Mouse (Mus musculus): ENCODE data around the gene Eda.

The Eda gene

DNA sequence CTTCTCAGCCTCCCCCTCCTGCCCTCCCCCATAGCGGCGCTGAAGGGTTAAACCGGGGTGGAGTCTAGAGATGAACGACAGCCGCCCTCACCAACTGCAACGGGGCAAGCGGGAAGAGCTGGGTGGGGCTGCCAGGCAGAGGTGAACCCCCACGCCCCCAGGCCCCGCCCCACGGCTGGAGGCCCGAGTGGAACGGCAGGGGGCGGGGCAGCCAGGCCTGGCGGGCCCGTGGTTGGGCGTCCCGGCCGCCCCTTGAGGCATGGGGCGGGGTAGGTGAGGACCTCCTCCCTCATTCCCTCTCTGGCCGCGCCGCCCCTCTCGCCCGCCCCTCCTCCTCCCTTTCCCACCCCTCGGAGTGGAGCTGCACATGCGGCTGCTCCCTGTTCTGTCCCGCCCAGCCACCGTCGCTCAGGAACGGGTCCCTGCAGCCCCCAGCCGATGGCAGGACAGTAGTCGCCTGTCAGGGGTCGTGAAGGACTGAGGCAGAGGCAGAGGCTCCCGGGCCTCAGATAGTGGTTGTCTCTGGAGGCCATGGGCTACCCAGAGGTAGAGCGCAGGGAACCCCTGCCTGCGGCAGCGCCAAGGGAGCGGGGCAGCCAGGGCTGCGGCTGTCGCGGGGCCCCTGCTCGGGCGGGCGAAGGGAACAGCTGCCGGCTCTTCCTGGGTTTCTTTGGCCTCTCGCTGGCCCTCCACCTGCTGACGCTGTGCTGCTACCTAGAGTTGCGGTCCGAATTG lies at the start of gene Eda:
TSS of gene Eda (plus strand) at position 357 of the 735 bp plus-strand sequence.
- peak; percentile 62 for DNase-seq (ENCODE audit: low spot score)

DNA sequence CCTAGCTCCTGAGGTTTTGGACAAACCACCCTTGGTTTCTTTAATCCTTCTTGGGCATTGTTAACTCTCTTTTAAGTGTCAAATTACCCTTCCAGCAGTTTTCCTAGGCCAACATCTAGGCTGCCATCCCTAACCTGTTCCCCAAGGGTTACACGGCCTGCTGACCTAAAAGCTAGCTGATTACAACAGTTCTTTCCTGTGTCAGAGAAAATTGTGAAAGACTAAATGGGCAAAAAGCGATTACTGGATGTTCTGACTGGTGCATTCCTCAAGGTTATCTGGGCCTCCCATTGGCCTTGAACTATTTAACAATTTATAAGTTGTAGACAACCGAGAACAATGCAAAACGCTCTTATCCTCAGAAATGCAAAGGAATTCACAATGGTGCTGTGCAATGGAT lies 14.4 kb upstream of the Eda start:
- DNase-seq (ENCODE audit: low spot score), result no peak

DNA sequence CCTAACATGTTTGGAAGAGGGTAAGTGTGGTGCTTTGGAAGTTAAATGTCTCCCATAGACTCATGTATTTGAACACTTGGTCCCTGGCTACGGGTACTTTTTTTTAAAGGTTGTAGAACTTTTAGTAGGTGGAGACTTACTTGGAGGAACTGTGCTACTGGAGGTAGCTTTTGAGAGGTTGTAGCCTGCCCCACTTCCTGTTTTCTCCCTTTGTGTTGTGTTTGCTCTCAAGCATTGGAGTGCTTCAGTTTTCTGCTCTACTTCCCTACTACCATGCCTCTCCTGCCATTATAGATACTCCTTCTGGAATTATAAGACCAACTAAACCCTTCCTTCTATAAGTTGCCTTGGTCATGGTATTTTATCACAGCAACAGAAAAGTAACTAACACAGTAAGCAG lies 5.3 kb upstream of the Eda start:
- no peak for DNase-seq (ENCODE audit: low spot score)

GRCm38 (mm10) chrX:99974381-99974780 lies 1.0 kb upstream of the Eda start:
- DNase-seq (ENCODE audit: low spot score), result no peak

DNA sequence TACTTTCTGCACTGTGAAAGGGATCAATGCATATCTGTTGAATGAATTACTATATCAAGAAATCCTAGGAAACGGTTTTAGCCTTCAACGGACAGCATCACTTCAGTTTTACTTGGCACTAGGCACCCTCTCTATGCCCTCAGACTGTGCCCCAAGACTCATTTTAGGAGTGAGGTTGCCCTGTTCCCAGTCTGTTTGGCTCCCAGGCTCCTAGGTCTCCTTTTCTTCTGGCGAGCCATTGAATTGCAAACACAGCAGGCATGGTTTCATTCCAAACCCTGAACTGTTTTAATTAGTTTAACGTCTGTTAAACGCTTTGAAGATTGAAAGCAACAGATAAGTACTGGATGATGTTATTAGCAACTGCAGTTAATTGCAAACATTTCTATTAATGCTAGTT lies 603 bp upstream of the Eda start:
- DNase-seq (ENCODE audit: low spot score), result no peak

DNA sequence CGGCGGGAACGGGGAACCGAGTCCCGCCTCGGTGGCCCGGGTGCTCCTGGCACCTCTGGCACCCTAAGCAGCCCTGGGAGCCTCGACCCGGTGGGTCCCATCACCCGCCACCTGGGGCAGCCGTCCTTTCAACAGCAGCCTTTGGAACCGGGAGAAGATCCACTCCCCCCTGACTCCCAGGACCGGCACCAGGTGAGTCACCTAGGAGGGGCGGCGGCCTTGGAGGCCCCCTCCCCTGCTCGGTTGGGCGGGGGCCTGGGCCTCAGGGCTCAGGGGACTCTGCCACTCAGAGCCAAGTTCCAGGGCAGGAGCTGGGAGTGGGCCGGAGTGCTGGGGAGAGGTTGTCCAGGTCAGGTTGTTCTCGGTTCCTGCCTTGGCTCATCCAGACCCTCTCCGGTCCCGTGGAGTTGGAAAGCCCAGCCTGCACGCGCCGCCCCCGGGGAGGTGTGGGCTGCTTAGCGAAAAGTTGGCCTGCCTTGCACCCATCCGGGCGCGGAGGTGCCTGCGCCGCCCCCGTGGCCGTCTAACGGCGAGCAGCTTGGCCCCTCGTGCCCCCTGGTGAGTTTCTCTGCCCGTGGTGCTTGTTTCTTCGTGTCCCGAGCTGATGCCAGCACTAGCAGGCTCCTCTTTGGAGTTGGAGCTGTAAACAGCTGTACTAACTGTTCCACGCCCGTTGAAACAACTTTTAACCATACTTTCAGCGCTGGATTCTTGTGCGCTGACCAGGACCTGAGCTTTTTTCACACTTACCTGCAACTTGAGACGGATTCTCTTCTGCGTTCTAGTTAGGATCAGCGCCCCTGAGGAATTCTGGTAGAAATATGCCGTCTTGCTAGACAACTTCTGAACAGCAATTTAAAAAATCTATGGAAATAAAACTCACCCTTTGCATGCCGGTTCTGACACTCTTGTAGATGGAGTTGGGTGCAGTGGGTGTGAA lies 849 bp downstream of the Eda start:
- DNase-seq (ENCODE audit: low spot score), result peak; percentile 10

DNA sequence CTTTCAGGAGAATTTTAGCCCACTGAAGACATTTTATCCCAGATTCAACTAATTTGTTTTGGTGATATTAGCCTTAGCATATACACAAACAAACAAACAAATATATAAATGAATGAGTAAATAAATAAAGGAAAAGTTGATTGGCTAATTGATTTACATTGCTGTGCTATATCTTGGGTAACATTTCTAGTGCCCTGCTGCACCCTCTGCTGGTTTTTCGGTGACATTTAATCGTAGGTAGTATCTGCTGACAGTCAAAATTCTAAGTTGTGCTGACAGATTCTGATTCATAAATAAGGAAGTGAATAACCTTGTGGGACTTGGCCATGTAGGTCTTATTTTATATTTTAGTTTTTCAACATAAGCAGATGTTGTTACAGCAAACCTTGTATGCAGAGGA lies 2.9 kb downstream of the Eda start:
- DNase-seq (ENCODE audit: low spot score), result no peak

DNA sequence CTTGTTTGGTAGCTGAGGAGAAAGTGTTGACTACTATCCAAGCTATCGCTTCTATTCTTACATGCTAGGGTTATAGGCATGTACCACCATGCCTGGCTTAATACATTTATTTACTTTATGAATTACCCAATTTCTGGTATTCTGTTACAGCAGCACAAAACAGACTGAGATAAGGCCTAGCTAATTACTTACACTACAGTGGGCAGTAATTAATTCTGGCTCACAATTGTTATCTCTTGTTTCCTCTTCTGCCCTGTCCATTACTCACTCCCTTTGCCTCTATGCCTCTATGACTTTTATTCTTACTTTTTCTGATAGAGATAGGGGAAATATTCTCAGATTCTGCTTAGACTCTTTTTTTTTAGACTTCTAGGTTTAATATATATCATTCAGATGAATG lies 18.0 kb downstream of the Eda start:
- DNase-seq (ENCODE audit: low spot score), result no peak

DNA sequence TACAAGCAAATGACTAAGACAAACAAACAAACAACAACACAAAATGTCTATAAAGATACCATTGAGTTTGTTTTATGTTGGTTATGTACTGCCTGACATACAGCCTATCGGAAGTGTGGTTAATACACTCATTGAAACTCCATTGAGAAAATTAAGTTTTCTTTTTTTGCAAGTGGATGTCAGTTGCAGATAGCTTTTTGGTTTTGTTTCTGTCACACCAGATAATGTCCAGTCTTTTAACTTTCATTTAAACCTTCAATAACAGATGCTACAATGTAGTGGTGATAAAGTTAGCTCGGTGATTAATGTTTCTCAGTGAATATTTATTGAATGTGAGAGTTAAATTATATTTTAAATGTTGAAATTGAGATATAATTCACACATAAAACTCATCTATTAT lies 23.9 kb downstream of the Eda start:
- DNase-seq (ENCODE audit: low spot score), result no peak

DNA sequence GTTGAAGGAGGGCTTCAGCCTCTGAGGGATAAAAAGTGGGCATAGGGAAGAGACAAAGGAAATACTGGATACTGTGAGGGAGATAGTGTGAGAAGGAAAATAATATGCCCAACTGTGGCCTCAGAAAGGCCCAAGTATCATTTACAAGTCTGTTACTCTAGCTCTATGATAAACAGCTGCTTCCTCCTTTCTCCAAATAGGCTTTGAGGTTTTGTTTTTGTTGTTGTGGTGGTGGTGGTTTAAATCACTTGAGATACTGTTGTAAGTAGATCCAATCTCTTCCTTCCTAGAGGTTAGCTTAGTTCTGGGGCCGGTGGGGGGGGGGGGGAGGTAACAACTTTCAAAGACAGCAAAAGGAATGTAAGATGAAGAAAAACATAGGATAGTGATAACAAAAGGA lies 143.0 kb downstream of the Eda start:
- no peak for DNase-seq (ENCODE audit: low spot score)

GRCm38 (mm10) chrX:100195286-100195685 lies 219.9 kb downstream of the Eda start:
- no peak for DNase-seq (ENCODE audit: low spot score)

DNA sequence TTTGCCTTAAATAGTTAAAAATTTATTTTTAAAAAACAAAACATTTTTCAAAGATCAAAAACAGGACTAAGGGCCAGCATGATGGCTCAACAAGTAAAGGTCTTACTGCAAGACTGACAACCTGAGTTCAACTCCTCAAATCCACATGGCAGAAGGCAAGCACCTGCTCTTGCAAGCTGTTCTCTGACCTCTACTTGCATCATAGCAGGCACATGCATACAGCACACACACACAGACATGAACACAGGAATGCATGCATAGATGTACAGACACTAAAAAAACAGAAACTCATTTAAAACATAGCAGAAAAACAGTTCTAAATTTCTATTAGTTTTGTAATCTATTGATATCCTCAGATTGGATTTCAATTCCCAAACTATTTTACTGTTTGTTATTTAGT lies 338.2 kb downstream of the Eda start:
- DNase-seq (ENCODE audit: low spot score), result no peak

GRCm38 (mm10) chrX:100314172-100314902 lies 338.9 kb downstream of the Eda start:
- no peak for DNase-seq (ENCODE audit: low spot score)

DNA sequence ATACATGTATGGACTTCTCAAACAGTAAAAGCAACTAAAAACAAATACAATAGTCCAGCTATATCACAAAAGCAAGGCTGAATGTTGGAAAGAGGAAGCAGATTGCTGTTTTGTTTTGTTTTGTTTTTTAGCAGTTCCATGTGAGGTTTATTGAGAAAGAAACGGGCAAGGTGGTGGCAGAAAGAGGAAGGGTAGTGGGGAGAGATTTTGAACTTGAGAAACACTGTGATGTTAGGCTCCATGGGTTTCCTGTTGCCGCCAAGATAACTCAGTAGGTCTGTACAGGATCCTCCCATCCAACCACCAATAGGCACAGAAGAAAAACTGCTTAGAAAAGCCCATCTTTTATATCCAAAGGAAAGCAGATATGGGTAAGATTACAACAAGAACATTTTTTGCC lies 365.3 kb downstream of the Eda start:
- DNase-seq (ENCODE audit: low spot score), result no peak

GRCm38 (mm10) chrX:100344433-100344832 lies 369.0 kb downstream of the Eda start:
- no peak for DNase-seq (ENCODE audit: low spot score)

DNA sequence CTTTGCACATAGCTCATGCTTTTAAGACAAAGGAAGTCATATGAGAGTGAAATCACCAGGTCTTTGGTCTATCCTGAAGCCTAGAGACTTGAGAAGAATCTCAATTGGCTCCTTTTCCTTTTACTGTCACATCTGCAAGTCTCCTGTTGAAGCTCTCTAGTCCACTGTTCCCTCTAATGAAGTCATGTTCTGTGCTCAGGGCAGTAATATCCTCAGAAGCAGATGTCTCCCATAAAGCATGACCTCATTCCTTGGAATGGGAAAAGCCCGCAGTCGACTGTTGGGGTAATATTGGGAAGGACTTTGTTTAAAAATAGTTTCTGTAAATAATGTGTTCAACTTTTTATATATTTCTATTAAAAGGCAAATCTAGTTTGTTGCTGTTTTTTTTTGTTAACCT lies 381.6 kb downstream of the Eda start:
- DNase-seq (ENCODE audit: low spot score), result no peak

DNA sequence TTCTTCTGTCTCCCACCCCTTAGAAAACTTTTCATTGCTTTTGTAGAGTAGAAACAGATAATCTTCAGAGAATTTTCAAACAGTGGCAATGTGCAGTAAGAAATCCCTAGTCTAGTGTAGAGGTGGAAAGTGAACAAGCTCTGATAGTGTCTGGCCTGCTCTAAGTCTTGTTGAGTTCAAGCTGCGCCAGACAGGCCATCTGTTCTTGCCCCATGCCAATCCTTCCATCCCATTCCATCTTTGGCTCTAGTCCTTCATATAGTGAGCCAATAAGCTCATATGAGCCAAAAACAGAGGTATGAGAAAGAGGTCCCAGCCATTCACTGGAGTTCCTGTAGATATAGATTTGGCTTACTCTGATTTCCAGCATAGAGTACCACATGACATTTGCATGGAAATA lies 414.5 kb downstream of the Eda start:
- DNase-seq (ENCODE audit: low spot score), result no peak

GRCm38 (mm10) chrX:100392304-100392703 lies 416.9 kb downstream of the Eda start:
- DNase-seq (ENCODE audit: low spot score), result peak; percentile 15

- DNase-seq (ENCODE audit: low spot score), result no peak
Measured at GRCm38 (mm10) chrX:100394223-100394861, 418.9 kb downstream of the Eda start.

DNA sequence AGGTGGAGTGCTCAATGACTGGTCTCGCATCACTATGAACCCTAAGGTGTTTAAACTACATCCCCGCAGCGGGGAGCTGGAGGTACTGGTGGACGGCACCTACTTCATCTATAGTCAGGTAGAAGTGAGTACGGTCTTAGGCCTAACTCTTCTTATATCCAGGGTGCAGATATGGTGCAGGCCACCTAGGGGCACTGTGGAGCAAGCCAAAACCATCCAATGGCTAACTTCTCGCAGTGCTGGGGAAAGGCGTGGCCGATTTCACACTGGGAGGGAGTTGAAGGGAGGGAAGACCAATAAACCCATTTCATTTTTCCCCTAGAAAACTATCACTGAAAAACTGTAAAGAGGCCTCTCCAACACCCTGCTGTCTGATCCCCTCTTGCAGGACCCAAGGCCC lies 419.6 kb downstream of the Eda start:
- DNase-seq (ENCODE audit: low spot score), result no peak

DNA sequence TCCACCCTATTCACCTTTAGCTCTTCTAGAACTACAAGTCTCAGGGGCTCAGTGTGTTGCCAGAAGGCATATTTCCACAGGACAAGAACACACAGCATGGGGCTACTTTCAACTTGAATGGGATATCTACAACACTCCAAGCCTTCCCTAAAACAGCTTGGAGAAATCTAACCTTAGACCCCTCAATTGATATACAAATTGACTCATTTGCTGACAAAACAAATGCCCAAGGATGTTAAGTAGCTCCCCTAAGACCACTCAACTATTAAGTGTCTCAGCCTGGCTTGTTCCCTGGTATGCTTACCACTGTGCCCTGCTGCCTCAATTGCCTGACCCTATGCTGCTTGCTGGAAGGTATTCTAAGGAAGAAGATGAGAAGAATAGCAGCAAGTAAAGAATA lies 425.5 kb downstream of the Eda start:
- no peak for DNase-seq (ENCODE audit: low spot score)

DNA sequence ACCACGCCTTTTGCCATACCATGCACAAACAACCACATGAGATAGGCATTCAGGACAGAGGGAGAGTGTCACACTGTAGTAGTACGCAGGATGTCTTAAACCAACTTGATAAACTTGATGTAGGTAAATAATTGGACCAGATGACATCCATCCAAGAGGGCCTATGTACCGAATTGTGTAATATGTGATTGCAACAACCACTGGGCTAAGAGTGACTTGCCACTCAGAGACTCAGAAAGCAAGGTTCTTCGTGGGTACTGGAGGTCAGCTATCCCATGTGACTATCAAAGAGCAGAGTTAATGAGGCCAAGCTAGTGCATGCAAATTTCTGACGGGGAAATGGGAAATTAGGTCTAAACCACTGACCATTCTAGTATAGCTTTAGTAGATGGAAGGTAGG lies 426.3 kb downstream of the Eda start:
- DNase-seq (ENCODE audit: low spot score), result no peak
